Mouse (Mus musculus): Measurements from ENCODE around the gene Vmn2r23.

- TF ChIP-seq CTCF (IDR thresholded peaks at IDR 0.05; ENCODE audit: low read depth, low read length): peak; percentile 61
- no peak for TF ChIP-seq POLR2A (IDR thresholded peaks at IDR 0.05; ENCODE audit: insufficient read depth, low read length)
Measured at GRCm38 (mm10) chr6:123793746-123794145, 91.3 kb downstream of the Vmn2r23 start.

All from ES-Bruce4 (cell line).